ENCODE assay signal across 26 mouse cellular contexts in the genomic region with DNA sequence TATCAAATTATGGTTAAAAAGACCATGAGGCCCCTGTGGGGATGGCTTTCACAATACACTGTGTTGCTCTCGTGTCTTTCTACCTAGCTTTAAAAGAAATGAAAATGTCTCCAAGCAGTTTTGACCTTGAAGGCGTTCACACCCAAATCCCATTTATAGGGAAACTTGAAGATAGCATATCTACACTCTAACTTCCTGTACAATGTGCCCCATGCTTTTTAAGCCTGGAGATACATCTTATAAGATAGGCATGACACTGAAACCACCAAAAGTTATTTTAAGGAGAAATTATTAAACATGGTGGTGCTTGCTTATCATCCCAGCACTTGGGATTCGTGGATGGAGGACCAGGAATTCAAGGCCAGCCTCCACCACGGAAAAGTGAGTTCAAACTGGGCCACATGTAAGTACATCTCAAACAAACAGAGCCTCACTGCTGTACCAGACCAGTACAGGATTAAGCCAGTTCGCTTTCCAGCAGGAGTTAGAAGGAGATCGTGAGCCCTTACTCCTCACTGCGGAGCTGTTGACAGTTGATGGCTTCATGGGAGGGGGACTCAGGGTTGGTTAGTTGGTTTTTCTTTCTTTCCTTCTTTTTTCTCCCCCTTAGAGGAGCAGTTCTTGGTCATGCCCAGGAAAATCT. TPM values are rescaled to one million over a fixed set of nuclear protein-coding genes. Genes with fewer than 3 reads are reported as not detected.
"Had no signal": no experiment of that assay in that cellular context is flagged by ENCODE, and none has a peak within 500 bp of the region (broad histone marks: within the 10 kb centered on the region; RNA-seq: fewer than 3 reads in every experiment).

No protein-coding gene starts in this region.

- H3K9ac ChIP-seq: liver, embryonic 14.5 days; lung, embryonic 15.5 days; midbrain, embryonic 12.5 days; neural tube, embryonic 15.5 days; stomach, embryonic 15.5 days had no signal

- H3K4me3 ChIP-seq: midbrain, embryonic 12.5 days; myocyte; neural tube, embryonic 13.5 days; neural tube, embryonic 15.5 days; stomach, embryonic 15.5 days had no signal

- ATAC-seq: lung, postnatal 0 days; midbrain, embryonic 16.5 days had no signal

- H3K27ac ChIP-seq: liver, embryonic 14.5 days; midbrain, embryonic 12.5 days; neural tube, embryonic 13.5 days; neural tube, embryonic 15.5 days; stomach, embryonic 15.5 days; stomach, postnatal 0 days had no signal

- H3K9me3 ChIP-seq: lung, embryonic 15.5 days; midbrain, embryonic 10.5 days; midbrain, embryonic 12.5 days; neural tube, embryonic 13.5 days; neural tube, embryonic 15.5 days; stomach, embryonic 15.5 days had no signal

- DNase-seq: lung, adult 18-20 months; lung, postnatal 14 days; lung, postnatal 4 days; midbrain, embryonic 14.5 days; retina, postnatal 1 day; right cerebral cortex, adult 18-20 months; right cerebral cortex, postnatal 25 days; right cerebral cortex, postnatal 4 days; spleen, adult 18-20 months; thymus, adult 2 months; thymus, postnatal 25 days; thymus, postnatal 4 days had no signal

- H3K27me3 ChIP-seq: lung, embryonic 15.5 days; neural tube, embryonic 15.5 days; stomach, embryonic 15.5 days had no signal

- H3K36me3 ChIP-seq: lung, embryonic 15.5 days; midbrain, embryonic 10.5 days; midbrain, embryonic 12.5 days; neural tube, embryonic 13.5 days; neural tube, embryonic 15.5 days; stomach, embryonic 15.5 days had no signal

RNA-seq across cellular contexts. Expression of gene Mansc4, which starts 1.3 kb away (rescaled TPM):
- total RNA-seq: megakaryocyte, adult 5-6 weeks; megakaryocyte-erythroid progenitor cell, adult 5-6 weeks had no signal
- polyA plus RNA-seq: liver, embryonic 14.5 days; liver, embryonic 16.5 days had no signal
